Mouse (Mus musculus) kidney, adult 2 months (tissue): ENCODE results near the gene Rnf144a. TPM values are rescaled to one million over a fixed set of nuclear protein-coding genes. Genes with fewer than 3 reads are reported as not detected.

ENCODE experiments used
- DNase-seq: peaks from one replicate; pipeline ENCODE4 v3.0.0; 2021
- H3K27ac ChIP-seq: fragments of 200-500 bp; 2 replicates; pipeline ENCODE4 v1.5.1; 2012; ENCODE audit warnings: low read depth, low read length, control low read depth, inconsistent platforms; ENCODE audit not compliant: insufficient read depth
- H3K27me3 ChIP-seq: fragments of 200-500 bp; replicated peaks from 2 replicates; pipeline ENCODE4 v1.6.1; 2012; ENCODE audit warnings: mild to moderate bottlenecking, moderate library complexity, low read length, inconsistent platforms; ENCODE audit not compliant: control insufficient read depth, insufficient read depth
- H3K36me3 ChIP-seq: fragments of 200-500 bp; 2 replicates; pipeline ENCODE4 v1.6.1; 2012; ENCODE audit warnings: mild to moderate bottlenecking, moderate library complexity, low read length, inconsistent platforms; ENCODE audit not compliant: control insufficient read depth, insufficient read depth
- H3K4me1 ChIP-seq: fragments of 200-500 bp; 2 replicates; pipeline ENCODE4 v1.6.1; 2011; ENCODE audit warnings: low read length; ENCODE audit not compliant: control insufficient read depth, insufficient read depth
- H3K4me3 ChIP-seq: fragments of 200-500 bp; 2 replicates; pipeline ENCODE4 v1.5.1; 2011; ENCODE audit warnings: mild to moderate bottlenecking, low read depth, low read length, control low read depth; ENCODE audit not compliant: insufficient read depth
- CTCF ChIP-seq: fragments of 200-500 bp; conservative IDR thresholded peaks from 2 replicates; pipeline ENCODE4 v1.5.1; 2011; ENCODE audit warnings: low read depth, mild to moderate bottlenecking, control low read depth, low read length, moderate library complexity, mixed read lengths; ENCODE audit not compliant: insufficient read depth, insufficient read length
- POLR2A ChIP-seq: fragments of 200-500 bp; IDR thresholded peaks from one replicate; pipeline ENCODE4 v1.6.1; 2011; ENCODE audit warnings: low read depth, low read length, control low read depth
- WGBS: fragments of 180-500 bp; shearing (Covaris S2); methylation state at CpG from one replicate; pipeline ENCODE4 v1.1.7; 2018; 5-methylcytosine and 5-hydroxymethylcytosine counted together
- polyA plus RNA-seq: library from polyadenylated mRNA; depleted of rRNA; stranded (reverse); fragments of >200 nt; gene quantifications from 2 replicates; pipeline ENCODE4 v1.2.3, GENCODE M21; 2012

Rnf144a gene
- polyA plus RNA-seq, 1 experiment: 12.7 TPM

GRCm38 (mm10) chr12:26400762-26401161 lies 14.3 kb downstream of the Rnf144a start:
- Histone ChIP-seq H3K4me1 (peaks cover 9% of the 10 kb centered on the region; the same call in 1 of the 2 replicates), H3K27me3 (no peaks in the 10 kb centered on the region), H3K27ac (no peak overlapping the region), H3K4me3 (no peak overlapping the region), H3K36me3 (no peaks in the 10 kb centered on the region)
- WGBS: 89% methylated on average over 1 of the region's 1 CpGs
- DNase-seq: peak; percentile 51
- TF ChIP-seq CTCF (no peak), POLR2A (no peak)

- no peaks in the 10 kb centered on the region for H3K27me3 ChIP-seq
- no peaks in the 10 kb centered on the region for H3K36me3 ChIP-seq
- 75% methylated on average over 6 of the region's 6 CpGs for WGBS
- DNase-seq: no peak
- no peak overlapping the region for H3K4me3 ChIP-seq
- TF ChIP-seq POLR2A: no peak
- no peak for TF ChIP-seq CTCF
- peaks cover 5% of the 10 kb centered on the region; the same call in 1 of the 2 replicates for H3K4me1 ChIP-seq
- no peak overlapping the region for H3K27ac ChIP-seq
These were observed 15.7 kb downstream of the Rnf144a start for GRCm38 (mm10) chr12:26399391-26399790.

- H3K27ac ChIP-seq: no peak overlapping the region
- no peaks in the 10 kb centered on the region for H3K36me3 ChIP-seq
- peaks cover 5% of the 10 kb centered on the region; the same call in 1 of the 2 replicates for H3K4me1 ChIP-seq
- TF ChIP-seq POLR2A (no peak), CTCF (no peak)
- 50% methylated on average over 2 of the region's 2 CpGs for WGBS
- H3K27me3 ChIP-seq: no peaks in the 10 kb centered on the region
- peak; percentile 32 for DNase-seq
- H3K4me3 ChIP-seq: no peak overlapping the region
These were observed 16.5 kb downstream of the Rnf144a start for GRCm38 (mm10) chr12:26398597-26398996.

- no peak overlapping the region for H3K4me3 ChIP-seq
- peaks cover 5% of the 10 kb centered on the region; the same call in 1 of the 2 replicates for H3K4me1 ChIP-seq
- no peak for TF ChIP-seq CTCF
- TF ChIP-seq POLR2A: no peak
- H3K27me3 ChIP-seq: no peaks in the 10 kb centered on the region
- 78% methylated on average over 13 of the region's 13 CpGs for WGBS
- H3K27ac ChIP-seq: no peak overlapping the region
- no peak for DNase-seq
- no peaks in the 10 kb centered on the region for H3K36me3 ChIP-seq
These were observed 20.3 kb downstream of the Rnf144a start for GRCm38 (mm10) chr12:26394485-26395470.

GRCm38 (mm10) chr12:26393291-26393690 lies 21.8 kb downstream of the Rnf144a start:
- 79% methylated on average over 5 of the region's 5 CpGs for WGBS
- TF ChIP-seq CTCF (no peak), POLR2A (no peak)
- H3K27ac ChIP-seq: no peak overlapping the region
- no peak overlapping the region for H3K4me3 ChIP-seq
- H3K27me3 ChIP-seq: no peaks in the 10 kb centered on the region
- no peak for DNase-seq
- no peaks in the 10 kb centered on the region for H3K4me1 ChIP-seq
- H3K36me3 ChIP-seq: no peaks in the 10 kb centered on the region

- DNase-seq: no peak
- Histone ChIP-seq H3K27ac (no peak overlapping the region), H3K4me1 (no peaks in the 10 kb centered on the region), H3K27me3 (no peaks in the 10 kb centered on the region), H3K36me3 (no peaks in the 10 kb centered on the region), H3K4me3 (no peak overlapping the region)
- WGBS: 29% methylated on average over 1 of the region's 1 CpGs
- TF ChIP-seq CTCF (no peak), POLR2A (no peak)
These were observed 23.9 kb downstream of the Rnf144a start for GRCm38 (mm10) chr12:26391162-26391561.

- Histone ChIP-seq H3K4me3 (no peak overlapping the region), H3K27me3 (no peaks in the 10 kb centered on the region), H3K4me1 (no peaks in the 10 kb centered on the region), H3K27ac (no peak overlapping the region), H3K36me3 (no peaks in the 10 kb centered on the region)
- WGBS: 34% methylated on average over 6 of the region's 6 CpGs
- DNase-seq: peak; percentile 69
- TF ChIP-seq CTCF (no peak), POLR2A (no peak)
These were observed 27.5 kb downstream of the Rnf144a start for GRCm38 (mm10) chr12:26387523-26387922.
